Mouse (Mus musculus) forebrain, embryonic 16.5 days (tissue): ENCODE results near the gene Ccdc84. TPM values are rescaled to one million over a fixed set of nuclear protein-coding genes. Genes with fewer than 3 reads are reported as not detected.

Source experiments
- ATAC-seq: fragments of 200-750 bp; cut with Nextera tagmentation; 2 replicates; pipeline ENCODE4 v1.8.0; 2017; ENCODE audit warnings: mild to moderate bottlenecking, moderate library complexity
- H3K27ac ChIP-seq: fragments of 300-500 bp; sonication (generic); 2 replicates; pipeline ENCODE4 v1.5.1; 2014; ENCODE audit warnings: low read length, control low read depth
- H3K27me3 ChIP-seq: fragments of 300-500 bp; sonication (generic); replicated peaks from 2 replicates; pipeline ENCODE4 v1.6.1; 2014; ENCODE audit warnings: low read length; ENCODE audit not compliant: control insufficient read depth, insufficient read depth
- H3K36me3 ChIP-seq: fragments of 300-500 bp; sonication (generic); 2 replicates; pipeline ENCODE4 v1.6.1; 2014; ENCODE audit not compliant: control insufficient read depth, insufficient read depth
- H3K4me1 ChIP-seq: fragments of 300-500 bp; sonication (generic); replicated peaks from 2 replicates; pipeline ENCODE4 v1.6.1; 2014; ENCODE audit warnings: low read length; ENCODE audit not compliant: control insufficient read depth, insufficient read depth
- H3K4me2 ChIP-seq: fragments of 300-500 bp; sonication (generic); 2 replicates; pipeline ENCODE4 v1.6.1; 2014; ENCODE audit warnings: mild to moderate bottlenecking, low read length, control low read depth
- H3K4me3 ChIP-seq: fragments of 300-500 bp; sonication (generic); replicated peaks from 2 replicates; pipeline ENCODE4 v1.5.1; 2014; ENCODE audit warnings: mild to moderate bottlenecking, low read length, control low read depth
- H3K9ac ChIP-seq: fragments of 300-500 bp; sonication (generic); replicated peaks from 2 replicates; pipeline ENCODE4 v1.6.1; 2014; ENCODE audit warnings: low read depth, low read length, control low read depth
- H3K9me3 ChIP-seq: fragments of 300-500 bp; sonication (generic); 2 replicates; pipeline ENCODE4 v1.6.1; 2016; ENCODE audit warnings: low read length; ENCODE audit not compliant: control insufficient read depth
- WGBS: fragments of 180-500 bp; shearing (Covaris S2); extraction: QIAGEN DNeasy Blood & Tissue Kit; methylation state at CpG from one replicate; pipeline ENCODE4 v1.1.7; 2014; 5-methylcytosine and 5-hydroxymethylcytosine counted together
- polyA plus RNA-seq: library from polyadenylated mRNA; unstranded; fragments of >200 nt; fragmentation: Nextera tagmentation; extraction: Ambion mirVana; gene quantifications from 2 replicates; pipeline ENCODE4 v1.2.1, GENCODE M21; 2015

Ccdc84 gene
- polyA plus RNA-seq, 1 experiment from 2014 or later = 41.1 TPM

GRCm38 (mm10) chr9:44398551-44398950, 19.8 kb downstream of the Ccdc84 start:
- H3K36me3 ChIP-seq = peaks cover 9% of the 10 kb centered on the region

GRCm38 (mm10) chr9:44398087-44398486, 20.3 kb downstream of the Ccdc84 start:
- Histone ChIP-seq H3K9me3 (no peaks in the 10 kb centered on the region), H3K27me3 (no peaks in the 10 kb centered on the region), H3K36me3 (peaks cover 7% of the 10 kb centered on the region), H3K9ac (peak overlapping the region; percentile 40), H3K4me2 (peak overlapping the region; percentile 85), H3K4me3 (peak overlapping the region; percentile 79; the same call in 1 of the 2 replicates), H3K27ac (no peak overlapping the region), H3K4me1 (peaks cover 16% of the 10 kb centered on the region)
- WGBS = 13% methylated on average over 4 of the region's 4 CpGs
- no peak for ATAC-seq

More at GRCm38 (mm10) chr9:44398551-44398950, 19.8 kb downstream of the Ccdc84 start:
- Histone ChIP-seq H3K27me3 (no peaks in the 10 kb centered on the region), H3K9ac (peak overlapping the region; percentile 40), H3K4me1 (peaks cover 16% of the 10 kb centered on the region), H3K9me3 (no peaks in the 10 kb centered on the region), H3K27ac (no peak overlapping the region), H3K4me2 (no peak overlapping the region; the same call in 1 of the 2 replicates), H3K4me3 (no peak overlapping the region)
- no peak for ATAC-seq
- 85% methylated on average over 9 of the region's 9 CpGs for WGBS

GRCm38 (mm10) chr9:44396684-44397411, 21.5 kb downstream of the Ccdc84 start, which contains the start of gene Slc37a4:
Gene Slc37a4, plus strand, starts transcription at chr9:44396852.
- peak within 1 kb of the TSS; percentile 85 for H3K9ac ChIP-seq
- WGBS = under 1% methylated on average over 43 of the region's 43 CpGs
- H3K4me1 ChIP-seq = peaks cover 16% of the 10 kb centered on the region
- H3K27me3 ChIP-seq = no peaks in the 10 kb centered on the region
- peak within 1 kb of the TSS; percentile 79 for H3K4me3 ChIP-seq
- peak; percentile 97 for ATAC-seq
- H3K36me3 ChIP-seq = peaks cover 3% of the 10 kb centered on the region
- peak within 1 kb of the TSS; percentile 85 for H3K4me2 ChIP-seq
- H3K27ac ChIP-seq = peak within 1 kb of the TSS; percentile 80
- H3K9me3 ChIP-seq = no peaks in the 10 kb centered on the region

- ATAC-seq = peak; percentile 60; the same call in 1 of the 2 replicates
- Histone ChIP-seq H3K4me1 (no peaks in the 10 kb centered on the region), H3K36me3 (peaks cover 20% of the 10 kb centered on the region), H3K9me3 (no peaks in the 10 kb centered on the region), H3K4me2 (no peak overlapping the region), H3K4me3 (no peak overlapping the region), H3K27ac (no peak overlapping the region), H3K27me3 (no peaks in the 10 kb centered on the region), H3K9ac (no peak overlapping the region)
- 33% methylated on average over 4 of the region's 4 CpGs for WGBS
These were observed 26.9 kb downstream of the Ccdc84 start for GRCm38 (mm10) chr9:44391466-44391865.

GRCm38 (mm10) chr9:44389273-44389672, 29.1 kb downstream of the Ccdc84 start:
- H3K4me3 ChIP-seq = no peak overlapping the region
- WGBS = 61% methylated on average over 8 of the region's 8 CpGs
- ATAC-seq = no peak
- H3K9me3 ChIP-seq = no peaks in the 10 kb centered on the region
- no peak overlapping the region for H3K27ac ChIP-seq
- no peaks in the 10 kb centered on the region for H3K4me1 ChIP-seq
- H3K27me3 ChIP-seq = no peaks in the 10 kb centered on the region
- H3K4me2 ChIP-seq = no peak overlapping the region
- peaks cover 31% of the 10 kb centered on the region for H3K36me3 ChIP-seq
- no peak overlapping the region for H3K9ac ChIP-seq

- no peak for ATAC-seq
- Histone ChIP-seq H3K27ac (no peak overlapping the region), H3K4me3 (no peak overlapping the region), H3K4me1 (no peaks in the 10 kb centered on the region), H3K9me3 (no peaks in the 10 kb centered on the region), H3K4me2 (no peak overlapping the region), H3K27me3 (no peaks in the 10 kb centered on the region), H3K9ac (no peak overlapping the region), H3K36me3 (peaks cover 41% of the 10 kb centered on the region)
- 84% methylated on average over 3 of the region's 3 CpGs for WGBS
These were observed 31.1 kb downstream of the Ccdc84 start for GRCm38 (mm10) chr9:44387221-44387620.

GRCm38 (mm10) chr9:44384596-44384995, 33.8 kb downstream of the Ccdc84 start:
- Histone ChIP-seq H3K4me3 (no peak overlapping the region), H3K27me3 (no peaks in the 10 kb centered on the region), H3K4me1 (peaks cover 10% of the 10 kb centered on the region), H3K4me2 (no peak overlapping the region), H3K9me3 (no peaks in the 10 kb centered on the region), H3K9ac (no peak overlapping the region), H3K27ac (no peak overlapping the region), H3K36me3 (peaks cover 44% of the 10 kb centered on the region)
- ATAC-seq = no peak
- 88% methylated on average over 13 of the region's 13 CpGs for WGBS

GRCm38 (mm10) chr9:44379862-44380261, 38.5 kb downstream of the Ccdc84 start:
- peak overlapping the region; percentile 93 for H3K4me3 ChIP-seq
- H3K4me1 ChIP-seq = peaks cover 13% of the 10 kb centered on the region
- no peaks in the 10 kb centered on the region for H3K27me3 ChIP-seq
- H3K4me2 ChIP-seq = peak overlapping the region; percentile 98
- H3K9ac ChIP-seq = peak overlapping the region; percentile 97
- WGBS = 8% methylated on average over 15 of the region's 15 CpGs
- peaks cover 17% of the 10 kb centered on the region for H3K36me3 ChIP-seq
- H3K9me3 ChIP-seq = no peaks in the 10 kb centered on the region
- peak overlapping the region; percentile 84 for H3K27ac ChIP-seq
- ATAC-seq = peak; percentile 14; the same call in 1 of the 2 replicates

- peaks cover 13% of the 10 kb centered on the region for H3K36me3 ChIP-seq
- no peaks in the 10 kb centered on the region for H3K9me3 ChIP-seq
- H3K4me1 ChIP-seq = peaks cover 13% of the 10 kb centered on the region
- H3K27me3 ChIP-seq = no peaks in the 10 kb centered on the region
- peak within 1 kb of the TSS; percentile 97 for H3K9ac ChIP-seq
- H3K27ac ChIP-seq = peak within 1 kb of the TSS; percentile 91
- H3K4me2 ChIP-seq = peak within 1 kb of the TSS; percentile 98
- ATAC-seq = peak; percentile 99
- peak within 1 kb of the TSS; percentile 93 for H3K4me3 ChIP-seq
- WGBS = under 1% methylated on average over 82 of the region's 83 CpGs
These were observed 39.1 kb downstream of the Ccdc84 start, which contains the start of gene Hyou1 for GRCm38 (mm10) chr9:44379054-44379834. Gene Hyou1, plus strand, starts transcription at chr9:44379490.
